Mouse (Mus musculus) left cerebral cortex, postnatal 14 days (tissue): ENCODE measurements at regions not wholly inside any gene's neighbourhood (a gene's known extent, or its start where the extent isn't known, plus 50 kb on each side); places are given as distances from the start of the nearest gene placed in this dataset.

Source experiments
- DNase-seq, 2 experiments: peaks; one replicate each; pipeline ENCODE4 v3.0.0; 2021 to 2022; ENCODE audit warnings: low spot score in 2 of 2, mixed read lengths in 1 of 2
- intact Hi-C: fragments of 180-260 bp; cut with DNase I; formaldehyde crosslinking; loops from one replicate; pipeline ENCODE4 v1.15.1; 2025

DNA sequence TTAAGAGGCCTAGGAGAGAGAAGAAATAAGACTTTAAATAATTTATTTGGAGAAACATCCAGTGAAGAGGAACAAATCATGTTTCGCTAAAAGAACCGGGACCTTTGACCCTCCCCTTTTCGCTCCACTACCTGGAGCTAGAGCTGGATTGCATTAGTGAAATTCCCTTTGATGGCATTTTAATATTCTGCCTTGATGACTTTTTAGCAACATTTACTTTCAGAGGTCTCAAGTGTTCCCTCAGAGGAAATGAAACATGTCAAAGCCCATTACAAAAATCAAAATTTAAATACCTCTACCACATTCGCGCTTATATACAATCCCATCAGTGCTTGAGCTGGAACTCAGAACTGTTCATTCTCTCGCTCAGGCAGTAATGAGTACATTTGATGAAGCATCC is 297.0 kb upstream of the Gm10295 start:
- intact Hi-C loops: no loop called here

DNA sequence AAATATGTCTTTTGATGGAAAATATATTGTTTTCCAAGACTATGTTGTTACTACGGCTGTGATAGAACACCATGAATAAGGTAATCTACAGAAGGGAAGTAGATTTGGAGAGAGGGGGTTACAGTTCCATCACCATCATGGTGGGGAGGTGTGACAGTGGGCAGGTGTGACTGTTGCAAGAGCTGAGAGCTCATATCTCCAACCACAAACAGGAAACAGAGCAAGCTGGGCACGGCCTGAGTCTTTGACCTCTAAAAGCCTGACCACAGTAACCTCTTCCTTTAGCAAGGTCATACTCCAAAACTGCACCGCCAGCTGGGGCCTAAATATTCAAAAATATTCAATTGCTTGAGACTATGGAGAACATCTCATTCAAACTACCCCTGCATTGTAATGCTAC is 295.7 kb upstream of the Gm10295 start:
- intact Hi-C loops: no loop called here
- DNase-seq: no peak

More for the DNA sequence above, 297.0 kb upstream of the Gm10295 start:
- no peak for DNase-seq

DNA sequence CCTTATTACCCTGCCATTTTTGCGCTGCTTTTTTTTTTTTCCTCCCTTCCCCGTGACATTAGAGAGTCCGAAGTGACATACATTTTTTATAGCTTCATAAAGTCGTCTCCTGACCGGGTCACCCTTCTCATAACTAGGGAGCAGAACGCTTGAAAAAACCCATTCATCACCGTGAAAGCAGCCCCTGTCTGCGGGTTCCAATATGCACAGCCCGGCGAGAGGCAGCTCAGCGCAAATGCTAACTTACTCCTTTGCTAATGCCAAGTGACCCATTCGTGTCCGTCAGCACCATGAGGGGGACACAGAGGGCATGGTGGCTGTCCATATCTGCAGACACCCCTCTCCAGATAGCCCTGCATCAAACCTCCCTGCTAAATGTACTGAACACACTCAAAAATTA is 271.8 kb upstream of the Gm10295 start:
- no peak for DNase-seq
- intact Hi-C loops: no loop called here

DNA sequence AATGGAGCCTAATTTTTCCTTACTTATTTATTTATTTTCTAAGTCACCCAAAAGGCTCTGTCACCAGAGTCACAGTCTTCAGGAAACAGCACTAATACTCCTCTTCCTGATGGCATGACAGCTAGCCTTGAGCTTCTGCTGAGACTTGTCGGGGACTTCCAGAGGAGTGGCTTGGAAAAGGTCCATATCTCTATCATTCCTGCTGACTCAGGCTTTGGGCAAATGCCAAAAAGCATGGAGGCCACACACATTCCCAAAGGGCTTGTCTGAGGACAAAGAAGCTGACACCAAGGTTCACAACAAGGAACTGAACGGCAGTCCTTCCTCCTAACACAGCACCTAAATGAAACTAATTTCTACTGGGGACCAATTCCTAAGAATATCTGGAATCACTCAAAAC is 251.9 kb upstream of the Gm10295 start:
- intact Hi-C loops: no loop called here
- no peak for DNase-seq

DNA sequence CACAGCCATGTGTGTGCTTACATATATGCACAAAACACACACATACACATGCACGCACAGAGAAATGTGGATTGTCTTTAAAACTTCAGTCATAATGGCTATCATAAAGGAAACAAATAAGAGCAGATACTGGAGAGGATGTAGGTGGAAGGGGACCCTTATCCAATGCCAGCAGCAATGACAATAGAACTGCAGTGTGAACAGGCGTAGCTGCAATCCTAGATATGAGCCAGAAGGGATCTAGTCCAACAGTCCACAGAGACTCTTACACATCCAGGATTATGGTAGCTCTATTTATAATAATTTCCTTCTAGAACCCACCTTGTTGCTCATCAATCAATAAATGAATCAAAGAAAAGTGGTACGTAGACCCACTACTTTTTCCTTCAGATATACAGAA is 245.5 kb upstream of the Gm10295 start:
- intact Hi-C loops: no loop called here
- DNase-seq: no peak

DNA sequence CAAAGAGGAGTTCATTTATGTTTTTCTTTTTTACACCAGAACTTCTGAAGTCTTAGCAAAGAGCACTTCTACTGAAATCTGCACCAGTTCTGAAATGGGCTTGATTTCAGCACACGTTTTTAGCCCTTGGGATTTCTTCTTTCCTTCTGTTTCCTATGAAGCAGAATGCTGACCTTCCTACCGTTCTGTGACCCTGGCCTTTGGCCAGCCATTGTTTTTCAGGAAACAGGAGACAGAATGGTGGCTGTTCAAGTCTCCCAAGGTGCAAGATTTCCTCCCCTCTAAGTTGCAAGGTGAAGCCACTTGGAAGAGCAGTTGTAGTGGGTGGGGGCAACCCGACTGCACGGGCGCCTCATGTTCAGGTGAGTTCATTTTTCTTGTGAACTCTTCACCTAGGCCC is 236.3 kb upstream of the Gm10295 start:
- intact Hi-C loops: no loop called here
- no peak for DNase-seq

DNA sequence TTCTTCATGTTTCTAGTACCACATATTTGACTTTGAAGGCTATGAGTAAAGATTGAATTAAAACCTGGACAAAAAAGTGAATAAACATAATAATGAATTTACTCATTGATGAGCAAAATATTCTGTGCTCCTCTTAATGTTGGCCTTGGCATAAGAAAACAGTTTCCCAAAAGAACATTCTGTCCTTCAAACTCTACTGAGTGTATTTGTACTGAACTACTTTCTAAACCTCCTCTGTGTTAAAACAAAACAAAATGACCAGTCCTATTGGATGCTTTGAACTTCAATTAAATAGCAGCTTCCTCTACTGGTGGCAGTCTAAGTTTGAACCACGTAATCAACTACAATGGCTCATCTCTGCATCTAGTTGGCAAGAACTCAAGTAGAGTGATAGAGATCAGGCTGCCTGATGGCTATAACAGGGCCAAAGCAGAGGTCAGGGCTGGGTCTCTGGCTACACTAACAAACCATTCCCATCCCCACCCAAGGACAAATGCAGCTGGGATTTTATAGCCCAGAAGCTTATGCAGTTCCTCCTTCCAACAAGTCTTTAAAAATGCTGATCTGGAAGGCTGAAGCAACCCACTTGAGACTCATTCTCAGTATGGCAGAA is 232.3 kb upstream of the Gm10295 start:
- intact Hi-C loops: no loop called here
- no peak for DNase-seq

DNA sequence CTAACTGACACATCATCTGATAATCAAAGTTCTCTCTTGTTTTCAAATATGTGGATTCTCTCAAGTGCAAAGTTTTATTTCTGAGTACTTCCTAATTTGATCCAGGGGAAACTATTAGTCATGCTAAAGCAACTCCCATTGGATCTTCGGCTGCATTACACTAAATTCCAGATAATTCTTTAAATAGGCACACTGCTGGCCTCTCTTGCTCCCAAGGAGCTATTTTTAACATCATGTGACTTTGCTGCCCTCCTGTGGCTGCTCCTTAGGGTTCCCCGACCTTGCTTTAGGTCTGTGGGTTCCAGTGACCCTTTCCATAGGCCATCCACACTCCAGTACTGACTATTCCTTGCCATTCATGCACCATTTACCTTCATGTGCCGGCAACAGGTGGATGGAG is 230.5 kb upstream of the Gm10295 start:
- intact Hi-C loops: no loop called here
- DNase-seq: no peak

DNA sequence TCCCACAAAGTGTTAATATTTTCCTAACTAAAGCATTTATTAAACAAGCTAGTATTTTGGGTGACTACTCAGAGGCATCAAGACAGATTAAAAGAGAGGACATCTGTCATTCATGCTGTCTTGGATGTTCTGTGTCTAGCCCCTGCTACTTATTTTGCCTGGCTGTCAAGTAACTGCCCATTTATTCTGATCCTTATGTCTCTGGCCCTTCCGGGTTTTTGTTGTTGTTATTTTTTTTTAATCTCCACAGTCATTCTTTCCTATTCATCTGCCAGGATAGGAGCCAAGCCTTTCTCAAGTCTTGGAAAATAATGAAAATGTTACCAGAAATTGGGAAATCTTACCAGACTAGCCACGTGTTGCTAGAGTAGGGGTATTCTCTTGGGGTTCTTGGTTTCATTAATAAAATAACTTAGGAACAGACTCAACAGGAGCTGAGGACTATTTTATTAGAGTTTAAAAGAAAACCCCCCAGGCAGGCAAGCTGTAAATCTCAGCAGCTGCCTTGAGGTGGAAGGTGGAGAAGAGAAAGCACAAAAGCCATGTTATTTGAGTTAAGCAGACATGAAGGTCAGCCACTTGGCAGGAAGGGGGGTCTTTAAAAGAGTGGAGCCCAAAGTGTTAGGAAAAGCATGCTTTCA is 209.1 kb upstream of the Gm10295 start:
- intact Hi-C loops: no loop called here
- DNase-seq: no peak

DNA sequence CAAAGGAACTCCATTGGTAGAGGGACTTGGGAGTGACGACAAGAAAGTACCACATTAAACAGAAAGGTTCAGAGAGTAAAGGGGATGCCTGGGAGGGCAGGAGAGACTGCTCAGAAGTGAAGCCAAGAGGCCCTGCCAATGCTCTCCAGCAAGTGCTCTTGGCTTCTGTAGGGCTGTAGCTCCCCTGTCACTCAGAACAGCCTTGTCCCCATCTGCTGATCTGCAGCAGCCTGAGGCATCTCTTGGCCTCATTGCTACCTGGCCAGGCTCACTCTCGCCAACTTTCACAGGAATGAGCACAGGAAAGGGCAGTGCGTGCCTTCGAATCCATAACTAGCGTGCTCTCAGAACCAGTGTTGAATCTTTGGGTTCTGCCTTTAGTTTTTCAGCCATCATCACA is 205.2 kb upstream of the Gm10295 start:
- intact Hi-C loops: no loop called here
- no peak for DNase-seq

DNA sequence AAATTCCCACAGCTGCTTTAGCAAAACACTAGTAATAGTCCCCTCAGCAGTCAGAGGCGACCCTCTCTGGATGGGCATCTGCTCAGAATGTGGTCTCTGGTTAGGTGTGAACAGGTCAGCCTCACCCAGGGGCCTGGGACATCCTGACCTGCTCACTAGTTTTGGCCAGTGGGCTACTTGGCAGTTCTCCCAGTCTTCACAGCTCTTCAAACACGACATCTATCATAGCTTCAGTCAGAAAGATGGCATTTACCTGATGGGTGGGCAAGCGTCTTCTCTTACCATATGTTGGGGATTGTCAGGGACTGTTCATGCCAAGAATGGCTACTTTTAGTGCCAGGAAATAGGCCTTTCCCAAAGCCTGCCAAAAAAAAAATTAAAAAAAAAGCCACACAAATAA is 204.2 kb upstream of the Gm10295 start:
- peak in 1 of 2 experiments; percentile 3 for DNase-seq

DNA sequence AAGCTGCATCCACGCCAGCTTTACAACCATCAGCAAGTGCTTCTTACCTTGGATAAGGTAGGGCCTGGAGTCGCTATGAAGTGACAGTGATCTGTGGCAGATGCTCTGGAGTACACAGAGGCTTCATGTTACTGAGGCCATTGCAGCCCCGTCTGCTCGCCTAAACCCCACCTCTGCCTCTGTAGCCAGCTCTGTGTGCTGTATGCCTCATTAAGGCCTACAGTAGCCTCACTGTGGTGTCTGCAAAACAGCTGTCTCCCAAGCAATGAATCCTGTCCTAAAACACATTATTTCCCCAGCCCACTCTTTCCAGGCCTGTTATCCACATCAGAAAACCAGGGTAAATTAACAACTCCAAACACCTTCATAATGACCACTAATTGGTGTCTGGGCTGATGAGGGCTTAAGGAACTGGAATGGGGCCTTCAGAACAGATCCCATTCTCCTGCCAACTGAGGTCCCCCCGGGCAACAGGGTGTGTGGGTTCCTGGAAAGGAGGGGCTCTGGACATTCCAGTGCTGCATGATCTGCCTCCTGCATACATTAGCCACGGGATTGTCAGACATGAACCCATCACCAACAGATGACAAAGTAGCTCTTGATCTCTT is 195.4 kb upstream of the Gm10295 start:
- intact Hi-C loops: no loop called here
- no peak for DNase-seq

More for the DNA sequence above, 204.2 kb upstream of the Gm10295 start:
- intact Hi-C loops: no loop called here

DNA sequence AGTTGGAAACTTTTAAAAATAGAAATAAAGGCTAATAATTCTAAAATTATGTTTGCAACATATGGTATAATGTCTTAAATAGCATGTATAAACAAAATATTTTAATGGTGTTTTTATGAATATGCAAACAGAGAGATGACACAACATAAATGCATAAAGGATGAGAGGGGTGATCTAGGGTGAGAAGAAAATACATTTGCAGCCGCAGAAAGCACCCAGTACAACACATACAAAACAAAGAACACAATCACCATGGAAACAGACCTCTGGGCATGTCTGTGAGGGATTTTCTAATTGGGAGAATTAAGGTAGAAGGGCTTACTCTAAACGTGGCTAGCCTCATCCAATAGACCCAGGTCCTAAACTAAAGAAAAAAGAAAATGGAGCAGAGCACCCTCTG is 190.2 kb upstream of the Gm10295 start:
- intact Hi-C loops: no loop called here
- DNase-seq: no peak

DNA sequence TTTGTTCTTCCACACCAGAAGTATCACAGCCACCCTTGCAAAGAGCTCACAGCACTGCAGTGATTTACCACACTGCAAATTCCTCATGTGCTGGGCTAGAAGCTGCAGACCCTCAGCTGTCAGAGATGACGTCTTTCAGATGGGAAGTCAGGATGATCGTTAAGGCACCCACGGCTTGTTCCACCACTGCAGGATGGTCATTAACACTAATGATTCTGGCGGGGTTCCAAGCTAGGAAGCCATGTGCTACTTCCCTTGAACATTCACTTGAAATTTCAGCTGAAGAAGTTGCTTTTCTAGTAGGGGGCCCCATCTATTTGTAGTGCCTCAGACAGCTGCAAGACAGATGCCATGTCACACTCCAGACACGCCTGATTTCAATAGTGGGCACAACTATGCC is 181.8 kb upstream of the Gm10295 start:
- intact Hi-C loops: no loop called here
- DNase-seq: no peak

DNA sequence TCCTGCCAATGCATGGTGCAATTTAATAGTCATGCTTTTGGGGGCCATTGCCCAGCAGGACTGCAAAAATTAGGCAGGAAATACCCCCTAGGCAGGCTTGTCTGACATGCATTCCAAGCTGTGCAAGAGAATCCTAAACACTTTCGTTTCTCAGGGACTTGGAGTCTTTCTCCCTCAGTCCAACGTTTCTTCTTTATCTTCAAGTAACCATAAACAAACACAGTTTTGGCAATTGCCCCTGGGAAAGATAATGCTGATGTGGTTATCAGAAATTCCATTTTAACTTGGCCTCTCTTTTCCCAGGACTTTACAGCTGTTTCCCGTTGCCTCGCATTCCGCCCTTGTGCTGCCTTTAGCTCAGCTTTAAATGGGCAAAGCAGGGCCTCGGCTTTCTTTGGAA is 180.2 kb upstream of the Gm10295 start:
- intact Hi-C loops: no loop called here
- no peak for DNase-seq

DNA sequence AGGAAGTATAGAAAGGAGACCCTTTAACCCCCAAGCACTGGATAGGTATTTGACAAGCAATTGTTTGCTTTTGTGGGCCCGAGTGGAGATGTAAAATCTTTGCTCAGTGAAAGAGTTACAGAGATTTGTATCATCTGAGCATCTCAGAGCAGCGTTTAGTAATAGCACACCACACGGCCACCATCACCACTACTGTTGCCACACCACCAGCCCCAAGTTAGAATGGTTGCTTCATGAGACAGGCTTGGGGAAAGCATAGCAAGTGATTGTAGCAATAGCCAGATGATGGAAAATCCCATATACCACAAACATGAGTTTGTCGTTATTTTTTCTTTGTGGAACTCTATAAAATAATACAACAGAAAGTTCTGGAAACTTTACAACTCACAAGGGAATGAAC is 179.6 kb upstream of the Gm10295 start:
- intact Hi-C loops: no loop called here
- no peak for DNase-seq

DNA sequence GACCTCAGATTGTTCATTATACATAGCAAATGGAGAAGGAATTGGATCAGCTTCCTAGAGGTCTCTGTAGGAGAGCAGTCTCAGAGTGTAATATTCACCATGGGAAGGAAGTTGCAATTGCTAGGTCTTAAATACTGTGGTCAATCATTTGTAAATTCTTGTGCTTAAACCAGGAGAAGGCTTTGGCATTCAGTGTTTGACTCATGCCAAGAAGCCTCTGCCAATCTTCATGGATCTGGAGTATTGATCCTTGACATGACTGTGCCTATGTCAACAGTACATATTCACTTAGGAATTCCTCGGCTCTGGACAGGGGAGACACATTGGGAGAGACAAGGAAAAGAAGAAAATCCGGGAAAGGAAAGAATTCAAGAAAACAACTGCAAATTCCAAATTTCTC is 174.9 kb upstream of the Gm10295 start:
- intact Hi-C loops: no loop called here
- no peak for DNase-seq

DNA sequence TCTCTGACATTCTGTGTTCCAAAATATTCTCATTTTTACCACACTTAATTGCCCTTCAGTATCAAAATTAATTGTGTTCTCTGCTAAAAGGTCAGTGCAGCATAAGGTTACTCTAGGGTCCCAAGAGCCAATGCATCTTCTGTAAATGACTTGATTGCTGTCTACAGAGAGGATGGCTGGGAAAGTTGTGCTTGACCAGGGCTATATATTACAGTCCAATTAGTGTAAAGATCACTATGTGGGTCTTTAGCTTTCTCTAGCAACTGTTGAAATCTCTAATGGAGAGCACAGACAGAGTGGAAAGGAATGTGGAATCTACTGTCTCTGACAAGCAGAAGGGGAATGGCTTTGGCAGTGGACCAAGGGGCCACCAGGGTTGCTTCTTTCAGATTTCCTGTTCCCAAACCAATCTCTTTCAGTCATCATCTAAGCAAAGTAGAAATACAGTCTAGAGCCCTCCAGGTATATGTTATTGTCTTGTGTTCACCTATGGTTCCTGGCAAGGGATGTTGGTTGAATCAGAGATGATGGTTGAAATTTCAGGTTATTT is 173.4 kb upstream of the Gm10295 start:
- intact Hi-C loops: no loop called here
- DNase-seq: no peak

DNA sequence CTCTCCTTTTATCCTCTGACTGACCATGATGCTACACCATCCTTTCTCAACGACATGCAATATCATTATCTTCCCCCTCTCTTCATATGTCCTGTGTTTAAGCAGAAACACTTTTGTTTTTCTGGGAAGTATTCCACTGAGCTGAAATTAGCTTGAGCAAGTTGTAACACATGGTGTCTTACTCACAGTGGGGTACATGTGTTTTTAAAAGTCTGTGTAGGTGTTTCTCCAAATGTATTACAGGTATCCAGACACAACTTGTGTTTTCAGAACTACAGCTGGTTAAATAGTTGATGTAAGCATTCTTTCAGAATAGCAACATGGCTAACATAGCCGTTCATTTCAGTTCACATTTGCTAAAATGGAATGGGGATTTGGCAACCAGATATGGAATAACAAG is 172.8 kb upstream of the Gm10295 start:
- DNase-seq: peak in 1 of 2 experiments; percentile 18
- intact Hi-C loops: no loop called here

DNA sequence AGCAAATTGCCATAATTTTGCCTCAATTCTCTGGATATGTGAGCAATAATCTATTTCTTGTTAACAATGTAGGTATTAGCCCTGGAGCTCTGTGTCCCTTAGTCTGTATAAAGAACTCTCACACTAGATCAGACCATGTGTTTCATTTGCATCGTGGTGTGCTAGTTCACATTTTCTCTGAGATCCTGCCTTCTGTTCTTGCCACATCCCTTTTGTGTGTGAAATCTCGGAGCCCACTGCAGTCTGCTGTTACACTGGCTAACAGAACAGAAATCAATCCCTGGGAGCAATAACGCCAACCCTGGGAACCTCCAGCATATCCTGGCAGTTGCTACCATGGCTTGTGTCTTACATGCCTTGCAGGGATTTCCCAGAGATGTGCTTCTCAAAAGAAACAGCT is 156.1 kb upstream of the Gm10295 start:
- no peak for DNase-seq
- intact Hi-C loops: no loop called here

DNA sequence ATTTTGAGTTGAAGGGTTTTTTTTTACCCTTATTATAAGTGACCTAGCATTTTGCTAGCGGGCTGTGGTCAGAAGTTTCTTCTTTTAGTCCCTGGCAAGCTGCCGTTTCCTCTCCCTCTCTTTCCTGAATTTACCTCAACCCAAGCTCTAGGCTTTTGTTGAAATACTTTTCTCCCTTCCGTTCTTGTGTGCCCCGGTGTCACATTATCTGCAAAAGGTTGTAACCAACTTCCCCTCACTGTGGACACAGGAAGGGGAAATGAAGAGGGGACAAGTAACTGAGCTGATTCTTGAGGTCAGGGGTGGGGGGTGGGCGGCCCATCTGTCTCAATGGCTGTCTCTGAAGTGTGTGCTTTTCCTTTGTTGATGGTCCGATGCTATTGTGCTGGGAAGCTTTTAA is 149.4 kb upstream of the Gm10295 start:
- intact Hi-C loops: no loop called here
- DNase-seq: no peak
